Mouse (Mus musculus) spleen, adult 2 months (tissue): ENCODE measurements at regions not wholly inside any gene's neighbourhood (a gene's known extent, or its start where the extent isn't known, plus 50 kb on each side); places are given as distances from the start of the nearest gene placed in this dataset.

Experiments
- DNase-seq, 2 experiments: peaks; one replicate each; pipeline versions ENCODE4 v3.0.0 to v3.0.0-alpha.2; 2012 to 2021; ENCODE audit warnings: low spot score in 2 of 2, low read depth in 1 of 2
- H3K27ac ChIP-seq: fragments of 200-500 bp; 2 replicates; pipeline ENCODE4 v1.5.1; 2012; ENCODE audit warnings: low read length, inconsistent platforms; ENCODE audit not compliant: insufficient read depth
- H3K27me3 ChIP-seq: fragments of 200-500 bp; 2 replicates; pipeline ENCODE4 v1.6.1; 2012; ENCODE audit warnings: mild to moderate bottlenecking, moderate library complexity, low read length, inconsistent platforms; ENCODE audit not compliant: control insufficient read depth, insufficient read depth
- H3K36me3 ChIP-seq: fragments of 200-500 bp; 2 replicates; pipeline ENCODE4 v1.6.1; 2012; ENCODE audit warnings: mild to moderate bottlenecking, low read length, inconsistent platforms; ENCODE audit not compliant: control insufficient read depth, insufficient read depth
- H3K4me1 ChIP-seq: fragments of 200-500 bp; 2 replicates; pipeline ENCODE4 v1.6.1; 2011; ENCODE audit warnings: inconsistent platforms; ENCODE audit not compliant: control insufficient read depth, insufficient read depth, insufficient read length
- H3K4me3 ChIP-seq: fragments of 200-500 bp; 2 replicates; pipeline ENCODE4 v1.5.1; 2011; ENCODE audit warnings: mild to moderate bottlenecking, inconsistent platforms; ENCODE audit not compliant: insufficient read depth, insufficient read length; ENCODE audit errors: extremely low read depth
- CTCF ChIP-seq: fragments of 200-500 bp; IDR thresholded peaks from 2 replicates; pipeline ENCODE4 v1.5.1; 2011; ENCODE audit warnings: mild to moderate bottlenecking, inconsistent platforms; ENCODE audit not compliant: insufficient read depth, insufficient read length, insufficient replicate concordance; ENCODE audit errors: extremely low read depth
- POLR2A ChIP-seq: fragments of 200-500 bp; IDR thresholded peaks from 2 replicates; pipeline ENCODE4 v1.6.1; 2011; ENCODE audit warnings: low read depth, low read length, inconsistent platforms
- WGBS: fragments of 180-500 bp; shearing (Covaris S2); methylation state at CpG from one replicate; pipeline ENCODE4 v1.1.7; 2018; 5-methylcytosine and 5-hydroxymethylcytosine counted together

GRCm38 (mm10) chr16:25087741-25088648, 198.6 kb upstream of the Tprg start:
- WGBS, result 90% methylated on average over 10 of the region's 10 CpGs
- Histone ChIP-seq H3K4me1 (no peaks in the 10 kb centered on the region), H3K27me3 (no peaks in the 10 kb centered on the region), H3K4me3 (no peak overlapping the region), H3K36me3 (no peaks in the 10 kb centered on the region), H3K27ac (no peak overlapping the region)
- TF ChIP-seq CTCF, result no peak
- TF ChIP-seq POLR2A, result no peak
- no peak for DNase-seq

GRCm38 (mm10) chr16:25088649-25089019, 198.0 kb upstream of the Tprg start:
- no peak overlapping the region for H3K4me3 ChIP-seq
- no peak for TF ChIP-seq POLR2A
- TF ChIP-seq CTCF, result no peak
- no peak overlapping the region for H3K27ac ChIP-seq
- DNase-seq, result no peak
- H3K36me3 ChIP-seq, result no peaks in the 10 kb centered on the region
- H3K4me1 ChIP-seq, result no peaks in the 10 kb centered on the region
- WGBS, result 90% methylated on average over 2 of the region's 2 CpGs
- no peaks in the 10 kb centered on the region for H3K27me3 ChIP-seq

- Histone ChIP-seq H3K4me3 (no peak overlapping the region), H3K27me3 (no peaks in the 10 kb centered on the region), H3K4me1 (no peaks in the 10 kb centered on the region), H3K27ac (no peak overlapping the region), H3K36me3 (no peaks in the 10 kb centered on the region)
- TF ChIP-seq CTCF, result no peak
- TF ChIP-seq POLR2A, result no peak
- 91% methylated on average over 2 of the region's 2 CpGs for WGBS
- no peak for DNase-seq
Observed at GRCm38 (mm10) chr16:25104165-25104564, 182.5 kb upstream of the Tprg start.

GRCm38 (mm10) chr16:25104603-25105002, 182.0 kb upstream of the Tprg start:
- no peak overlapping the region for H3K27ac ChIP-seq
- TF ChIP-seq CTCF (no peak), POLR2A (no peak)

GRCm38 (mm10) chr16:25140164-25140563, 146.5 kb upstream of the Tprg start:
- Histone ChIP-seq H3K4me1 (no peaks in the 10 kb centered on the region; the same call in 1 of the 2 replicates), H3K27me3 (no peaks in the 10 kb centered on the region), H3K27ac (no peak overlapping the region), H3K36me3 (no peaks in the 10 kb centered on the region), H3K4me3 (no peak overlapping the region)
- 20% methylated on average over 4 of the region's 4 CpGs for WGBS
- TF ChIP-seq POLR2A (no peak), CTCF (no peak)
- no peak for DNase-seq

More at GRCm38 (mm10) chr16:25104603-25105002, 182.0 kb upstream of the Tprg start:
- H3K4me3 ChIP-seq, result no peak overlapping the region
- 71% methylated on average over 2 of the region's 2 CpGs for WGBS
- DNase-seq, result no peak
- H3K36me3 ChIP-seq, result no peaks in the 10 kb centered on the region
- H3K4me1 ChIP-seq, result no peaks in the 10 kb centered on the region
- H3K27me3 ChIP-seq, result no peaks in the 10 kb centered on the region

GRCm38 (mm10) chr16:25147486-25147885, 139.1 kb upstream of the Tprg start:
- Histone ChIP-seq H3K27ac (no peak overlapping the region), H3K36me3 (no peaks in the 10 kb centered on the region), H3K27me3 (no peaks in the 10 kb centered on the region), H3K4me3 (no peak overlapping the region), H3K4me1 (no peaks in the 10 kb centered on the region)
- DNase-seq, result no peak
- no peak for TF ChIP-seq POLR2A
- no peak for TF ChIP-seq CTCF
- 84% methylated on average over 4 of the region's 4 CpGs for WGBS

- Histone ChIP-seq H3K27me3 (no peaks in the 10 kb centered on the region), H3K4me1 (no peaks in the 10 kb centered on the region), H3K27ac (no peak overlapping the region), H3K36me3 (no peaks in the 10 kb centered on the region), H3K4me3 (no peak overlapping the region)
- TF ChIP-seq CTCF, result no peak
- no peak for TF ChIP-seq POLR2A
- DNase-seq, result no peak
- 58% methylated on average over 1 of the region's 1 CpGs for WGBS
Observed at GRCm38 (mm10) chr16:25149186-25149585, 137.4 kb upstream of the Tprg start.
